ENCODE assay signal across 8 mouse cellular contexts in the genomic region with DNA sequence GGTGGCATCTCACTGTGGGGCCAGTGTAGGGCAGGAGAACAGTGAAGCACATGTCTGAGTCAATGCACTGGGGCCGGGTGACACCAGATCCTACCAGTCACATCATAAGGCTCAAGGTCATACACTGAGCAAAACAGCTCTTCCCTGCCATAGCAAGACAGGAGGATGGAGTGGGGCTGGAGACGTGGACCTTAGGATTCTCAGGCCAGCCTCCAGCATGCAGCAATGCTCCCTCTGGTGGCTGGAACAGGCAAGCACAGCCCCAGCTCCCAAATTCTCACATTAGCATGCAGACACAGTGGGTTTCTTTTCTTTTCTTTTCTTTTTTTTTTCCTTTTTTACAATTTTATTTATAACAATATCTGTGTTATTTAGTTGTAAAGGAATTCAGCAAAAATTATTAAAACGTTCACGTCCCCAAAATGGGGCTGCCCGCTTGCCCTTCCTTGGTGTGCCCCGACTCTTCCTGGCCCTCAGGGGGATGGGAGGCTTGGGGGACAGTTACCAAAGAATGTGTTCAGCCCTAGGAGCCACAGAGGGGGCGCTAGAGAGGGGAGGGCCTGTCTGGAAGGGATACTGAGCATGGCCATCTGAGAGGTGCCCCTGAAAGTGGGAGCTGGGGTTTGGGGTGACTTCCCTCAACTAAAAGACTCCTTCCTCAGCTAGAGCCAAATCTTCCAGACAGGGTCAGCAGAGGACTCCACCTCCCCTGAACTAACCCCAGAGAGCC. TPM values are rescaled to one million over a fixed set of nuclear protein-coding genes. Genes with fewer than 3 reads are reported as not detected.
DNase-seq lines count a peak whose midpoint lies in the region; ATAC-seq lines count a peak whose summit lies in the region.

No protein-coding gene starts in this region.

- no peak for ATAC-seq in kidney, embryonic 16.5 days (ENCODE audit: low FRiP score, low TSS enrichment)
- peak; percentile 31; the same call in 1 of the 2 replicates for ATAC-seq in limb, embryonic 13.5 days (ENCODE audit: low FRiP score, low read depth)
- ATAC-seq in monocyte, adult 5-6 weeks (replicated peaks; ENCODE audit: insufficient number of reproducible peaks, low FRiP score, low TSS enrichment, poor library complexity, severe bottlenecking): peak; percentile 41

- peak; percentile 76 for DNase-seq in kidney, adult 11 months
- DNase-seq in cerebellum, postnatal 4 days (ENCODE audit: low spot score in 2 of 2): peak; percentile 74 to 91
- peak; percentile 80 for DNase-seq in gastrocnemius, postnatal 10 days
- peak; percentile 66 to 88 for DNase-seq in kidney, adult 8-10 months
- peak; percentile 45 to 64 for DNase-seq in spleen, postnatal 14 days (ENCODE audit: low spot score in 2 of 2)

- peaks cover 40% of the 10 kb centered on the region for H3K27me3 ChIP-seq in kidney, embryonic 16.5 days (ENCODE audit: insufficient read depth, low read length)
- H3K27me3 ChIP-seq in limb, embryonic 13.5 days: peaks cover 42% of the 10 kb centered on the region

- peaks cover 10% of the 10 kb centered on the region; the same call in 1 of the 2 replicates for H3K36me3 ChIP-seq in kidney, embryonic 16.5 days (ENCODE audit: insufficient read depth, low read length)
- H3K36me3 ChIP-seq in limb, embryonic 13.5 days: peaks cover 46% of the 10 kb centered on the region

- WGBS in kidney, embryonic 16.5 days: 25% methylated on average over 7 of the region's 7 CpGs
- WGBS in limb, embryonic 13.5 days: 24% methylated on average over 7 of the region's 7 CpGs

- no peaks in the 10 kb centered on the region for H3K9me3 ChIP-seq in kidney, embryonic 16.5 days (ENCODE audit: low read length)
- H3K9me3 ChIP-seq in limb, embryonic 13.5 days: no peaks in the 10 kb centered on the region

- no peak overlapping the region for H3K27ac ChIP-seq in kidney, embryonic 16.5 days (ENCODE audit: low read length)
- no peak overlapping the region for H3K27ac ChIP-seq in limb, embryonic 13.5 days

- no peak overlapping the region for H3K4me3 ChIP-seq in kidney, embryonic 16.5 days (ENCODE audit: low read length)
- no peak overlapping the region for H3K4me3 ChIP-seq in limb, embryonic 13.5 days

- no peak overlapping the region for H3K4me2 ChIP-seq in kidney, embryonic 16.5 days (replicated peaks; ENCODE audit: low read depth, low read length)
- H3K4me2 ChIP-seq in limb, embryonic 13.5 days (replicated peaks): no peak overlapping the region

- H3K9ac ChIP-seq in kidney, embryonic 16.5 days (replicated peaks; ENCODE audit: low read length): no peak overlapping the region
- H3K9ac ChIP-seq in limb, embryonic 13.5 days: no peak overlapping the region

- H3K4me1 ChIP-seq in kidney, embryonic 16.5 days (ENCODE audit: insufficient read depth, low read length): peaks cover 17% of the 10 kb centered on the region
- peaks cover 20% of the 10 kb centered on the region for H3K4me1 ChIP-seq in limb, embryonic 13.5 days

RNA-seq across cellular contexts. Expression of gene Nxph4, which starts 3.7 kb away (rescaled TPM):
- polyA plus RNA-seq in kidney, embryonic 16.5 days (2015; fragmentation: Nextera tagmentation; extraction: Ambion mirVana): 1.8 and 2.3 TPM in 2 replicates
- 1 to 10 TPM; 1.6 to 1.9 TPM for total RNA-seq in gastrocnemius, postnatal 10 days (2021)
- 10.7 and 12.5 TPM in 2 replicates for polyA plus RNA-seq in limb, embryonic 13.5 days (2015; fragmentation: Nextera tagmentation; extraction: Ambion mirVana)
- not detected in 3 replicates for total RNA-seq in monocyte, adult 5-6 weeks (2017)

RNA-seq across cellular contexts. Expression of gene Shmt2, which starts 15.8 kb away (rescaled TPM):
- 119 and 123 TPM in 2 replicates for polyA plus RNA-seq in kidney, embryonic 16.5 days (2015; fragmentation: Nextera tagmentation; extraction: Ambion mirVana)
- 10 to 100 TPM; 30.5 to 33.4 TPM for total RNA-seq in gastrocnemius, postnatal 10 days (2021)
- polyA plus RNA-seq in limb, embryonic 13.5 days (2015; fragmentation: Nextera tagmentation; extraction: Ambion mirVana): 97.4 and 98.1 TPM in 2 replicates
- 7.9 to 28.8 TPM (median 11.5 TPM) in 3 replicates for total RNA-seq in monocyte, adult 5-6 weeks (2017)

RNA-seq across cellular contexts. Expression of gene Ndufa4l2, which starts 23.3 kb away (rescaled TPM):
- 74.4 and 77.3 TPM in 2 replicates for polyA plus RNA-seq in kidney, embryonic 16.5 days (2015; fragmentation: Nextera tagmentation; extraction: Ambion mirVana)
- total RNA-seq in gastrocnemius, postnatal 10 days (2021): 10 to 100 TPM; 20.5 to 24.2 TPM
- 8.7 and 10.1 TPM in 2 replicates for polyA plus RNA-seq in limb, embryonic 13.5 days (2015; fragmentation: Nextera tagmentation; extraction: Ambion mirVana)
- not detected in 3 replicates for total RNA-seq in monocyte, adult 5-6 weeks (2017)

RNA-seq across cellular contexts. Expression of gene Stac3, which starts 36.5 kb away (rescaled TPM):
- 0.85 and 1.9 TPM in 2 replicates for polyA plus RNA-seq in kidney, embryonic 16.5 days (2015; fragmentation: Nextera tagmentation; extraction: Ambion mirVana)
- total RNA-seq in gastrocnemius, postnatal 10 days (2021): 100 to 1,000 TPM; 272 to 307 TPM
- polyA plus RNA-seq in limb, embryonic 13.5 days (2015; fragmentation: Nextera tagmentation; extraction: Ambion mirVana): 20.8 and 20.9 TPM in 2 replicates
- 0.32 to 9.8 TPM (median 1.4 TPM) in 3 replicates for total RNA-seq in monocyte, adult 5-6 weeks (2017)

Comparison
In these comparisons a context has a peak if more than half of its experiments do, and no peak if none do; other contexts are left out.
1. RNA of gene Ndufa4l2, which starts 23.3 kb away (total RNA-seq): 20.5 to 24.2 TPM in gastrocnemius, postnatal 10 days; not detected in monocyte, adult 5-6 weeks; every median in the first group is over 10 times any median in the second.
2. Peak in every context shown above with its lines, with median percentiles within 50 percentile points of each other: DNase-seq.